Mouse (Mus musculus) lung, postnatal 0 days (tissue): ENCODE measurements around the gene Eva1c.

Source experiments
- CTCF ChIP-seq: IDR thresholded peaks from 2 replicates; pipeline ENCODE4 v1.5.1; 2016; ENCODE audit warnings: antibody characterized with exemption, mild to moderate bottlenecking
- EP300 ChIP-seq: IDR thresholded peaks from 2 replicates; pipeline ENCODE4 v1.6.1; 2016; ENCODE audit warnings: antibody characterized with exemption, mild to moderate bottlenecking, control low read depth

- TF ChIP-seq CTCF: no peak
- no peak for TF ChIP-seq EP300
These were observed 34.5 kb upstream of the Eva1c start for GRCm38 (mm10) chr16:90792066-90792465.
